Mouse (Mus musculus): ENCODE results near the gene Rfx7. TPM values are rescaled to one million over a fixed set of nuclear protein-coding genes. Genes with fewer than 3 reads are reported as not detected.

Gene Rfx7
- polyA plus RNA-seq, 1 experiment from 2014 or later, result 15.0 TPM

Small RNAs within 50 kb of the gene (microRNA-seq; reads per million reads assigned to microRNA genes)
- gene Gm28010, result not detected

Other genes starting within 250 kb of the Rfx7 start
- 10.4 and 12.0 TPM in 2 replicates for gene Mns1, start 94.2 kb upstream of the Rfx7 start, polyA plus RNA-seq (2015; fragmentation: Nextera tagmentation; extraction: Ambion mirVana)
- 28.8 and 37.9 TPM in 2 replicates for gene Tex9, start 40.0 kb upstream of the Rfx7 start, polyA plus RNA-seq (2015; fragmentation: Nextera tagmentation; extraction: Ambion mirVana)
- gene Nedd4, start 130.1 kb downstream of the Rfx7 start, polyA plus RNA-seq (2015; fragmentation: Nextera tagmentation; extraction: Ambion mirVana), result 387 and 425 TPM in 2 replicates

Measured in hindbrain, embryonic 15.5 days (tissue).